Mouse (Mus musculus) left cerebral cortex, postnatal 4 days (tissue): ENCODE measurements around the gene Dmwd. TPM values are rescaled to one million over a fixed set of nuclear protein-coding genes. Genes with fewer than 3 reads are reported as not detected.
"Not testable (repeated sequence)": the region's sequence is repeated elsewhere in the genome, so short reads cannot be mapped to it uniquely, and the experiment has no call there.

ENCODE experiments used
- DNase-seq: peaks from one replicate; pipeline ENCODE4 v3.0.0-alpha.2; 2022
- intact Hi-C: fragments of 180-260 bp; cut with DNase I; formaldehyde crosslinking; loops from one replicate; pipeline ENCODE4 v1.15.1; 2025
- total RNA-seq, 2 experiments: library from RNA; stranded (reverse); gene quantifications; 2 replicates each; pipeline ENCODE4 v1.2.3; 2021

Gene Dmwd
- total RNA-seq, 2 experiments from 2014 or later = 147 to 151 TPM

DNA sequence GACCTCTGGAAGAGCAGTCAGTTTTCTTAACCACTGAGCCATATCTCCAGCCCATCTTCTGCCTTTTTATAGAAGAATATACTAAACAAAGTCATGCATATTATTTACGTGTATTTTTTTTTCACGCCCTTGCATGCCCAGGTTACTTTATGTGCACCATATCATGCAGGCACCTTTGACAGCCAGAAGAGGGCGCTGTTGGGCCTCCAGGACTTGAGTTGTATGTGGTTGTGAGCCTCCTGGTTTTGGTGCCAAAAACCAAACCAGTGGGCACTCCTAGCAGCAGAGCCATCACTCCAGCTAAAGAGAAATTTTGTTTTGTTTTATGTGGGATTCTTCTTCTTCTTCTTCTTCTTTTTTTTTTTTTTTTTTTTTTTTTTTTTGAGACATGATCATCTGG, 6.5 kb upstream of the Dmwd start:
- intact Hi-C loops = no loop called here
- no peak for DNase-seq

DNA sequence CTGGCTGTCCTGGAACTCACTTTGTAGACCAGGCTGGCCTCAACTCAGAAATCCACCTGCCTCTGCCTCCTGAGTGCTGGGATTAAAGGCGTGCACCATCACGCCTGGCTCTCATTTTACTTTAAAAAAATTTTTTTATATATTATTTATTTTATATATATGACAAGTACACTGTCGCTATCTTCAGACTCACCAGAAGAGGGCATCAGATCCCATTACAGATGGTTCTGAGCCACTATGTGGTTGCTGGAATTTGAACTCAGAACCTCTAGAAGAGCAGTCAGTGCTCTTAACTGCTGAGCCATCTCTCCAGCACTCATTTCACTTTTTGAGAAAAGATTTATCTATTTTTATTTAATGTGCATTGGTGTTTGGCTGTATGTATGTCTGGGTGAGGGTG, 5.0 kb upstream of the Dmwd start:
- DNase-seq, intact Hi-C loops: not testable (repeated sequence)

DNA sequence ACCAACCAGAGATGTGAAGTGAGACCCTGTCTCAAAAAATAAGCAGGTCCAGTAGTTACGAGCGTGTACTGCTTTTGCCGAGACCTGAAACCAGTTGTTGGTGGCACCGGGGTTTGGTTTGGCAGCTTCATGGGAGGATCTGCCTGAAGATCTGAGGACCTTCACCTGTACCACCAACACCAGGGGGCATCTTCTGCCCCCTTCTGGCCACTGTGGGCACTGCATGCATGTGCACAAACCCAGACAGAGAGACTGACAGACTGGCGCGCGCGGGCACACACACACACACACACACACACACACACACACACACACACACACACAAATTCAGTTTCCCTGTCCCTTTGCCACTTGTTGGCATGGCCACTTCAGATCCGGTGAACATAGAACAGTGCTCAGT, 2.5 kb upstream of the Dmwd start:
- intact Hi-C loops = no loop called here
- DNase-seq = peak; percentile 47

DNA sequence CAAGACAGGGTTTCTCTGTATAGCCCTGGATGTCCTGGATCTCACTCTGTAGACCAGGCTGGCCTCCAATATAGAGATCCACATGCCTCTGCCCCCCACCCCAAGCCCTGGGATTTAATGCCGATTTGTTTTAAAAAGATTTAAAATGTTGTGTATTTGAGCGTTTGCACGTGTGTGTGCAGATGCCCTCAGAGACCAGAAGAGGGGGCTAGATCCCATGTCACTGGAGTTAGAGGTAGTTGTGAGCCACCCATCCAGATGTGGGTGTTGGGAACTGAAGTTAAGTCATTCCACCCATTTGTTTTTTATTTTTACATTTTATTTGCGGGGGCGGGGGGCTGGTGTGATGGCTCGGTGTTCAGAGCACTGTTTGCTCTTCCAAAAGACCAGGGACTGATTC, 1.5 kb upstream of the Dmwd start:
- intact Hi-C loops = no loop called here
- DNase-seq = no peak

DNA sequence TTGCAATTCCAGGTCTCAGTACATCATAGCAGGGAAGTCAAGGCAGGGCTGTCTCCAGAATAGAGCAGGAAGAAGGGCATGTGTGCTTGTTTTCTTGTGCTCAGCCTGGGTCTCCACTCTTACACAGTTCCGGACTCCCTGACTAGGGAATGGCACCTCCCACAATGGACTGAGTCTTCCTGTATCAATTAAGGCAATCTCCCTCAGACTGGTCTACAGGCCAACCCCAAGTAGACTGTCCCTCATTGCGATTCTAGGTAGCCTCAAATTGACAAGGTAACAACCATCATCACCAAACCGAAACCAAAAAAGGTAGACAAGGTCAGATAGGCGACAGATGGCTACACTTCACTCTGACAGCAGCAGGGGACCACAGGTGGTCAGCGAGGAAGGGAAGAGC, 796 bp upstream of the Dmwd start:
- intact Hi-C loops = no loop called here
- DNase-seq = no peak

DNA sequence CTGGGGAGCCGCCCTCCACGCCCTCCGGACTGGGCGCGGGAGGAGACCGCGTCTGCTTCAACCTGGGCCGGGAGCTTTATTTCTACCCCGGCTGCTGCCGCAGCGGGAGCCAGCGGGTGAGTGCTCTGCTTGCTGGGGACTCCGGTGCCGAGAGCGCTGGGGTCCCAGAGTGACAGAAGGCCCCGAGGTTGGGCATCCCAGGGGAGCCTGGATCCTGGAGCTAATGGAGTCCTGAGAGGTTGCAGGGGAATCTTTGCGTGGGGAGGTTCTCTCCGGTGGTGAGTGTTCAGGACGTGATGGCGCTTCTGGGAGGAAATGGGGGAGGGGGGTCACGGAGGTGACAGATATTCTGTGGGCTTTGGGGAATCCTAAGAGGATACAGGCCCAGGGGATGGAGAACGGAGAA, 562 bp downstream of the Dmwd start:
- intact Hi-C loops = no loop called here
- peak; percentile 43 for DNase-seq

DNA sequence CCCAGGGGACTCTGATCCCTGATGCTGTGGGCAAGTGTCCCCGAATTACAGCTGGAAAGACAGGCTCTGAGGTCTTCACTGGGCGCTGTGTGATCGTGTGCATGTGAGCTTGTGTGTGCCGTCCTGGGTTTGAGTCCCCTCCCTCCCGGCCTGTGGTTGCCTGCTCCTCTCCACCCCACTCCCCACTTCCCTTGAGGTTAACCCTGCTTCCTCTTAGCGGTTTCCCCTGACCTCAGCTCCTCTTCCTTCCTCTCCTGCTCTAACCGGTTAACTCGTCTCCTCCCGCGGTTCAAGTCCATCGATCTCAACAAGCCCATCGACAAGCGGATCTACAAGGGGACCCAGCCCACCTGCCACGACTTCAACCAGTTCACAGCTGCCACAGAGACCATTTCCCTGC, 1.7 kb downstream of the Dmwd start:
- intact Hi-C loops = no loop called here
- DNase-seq = no peak

DNA sequence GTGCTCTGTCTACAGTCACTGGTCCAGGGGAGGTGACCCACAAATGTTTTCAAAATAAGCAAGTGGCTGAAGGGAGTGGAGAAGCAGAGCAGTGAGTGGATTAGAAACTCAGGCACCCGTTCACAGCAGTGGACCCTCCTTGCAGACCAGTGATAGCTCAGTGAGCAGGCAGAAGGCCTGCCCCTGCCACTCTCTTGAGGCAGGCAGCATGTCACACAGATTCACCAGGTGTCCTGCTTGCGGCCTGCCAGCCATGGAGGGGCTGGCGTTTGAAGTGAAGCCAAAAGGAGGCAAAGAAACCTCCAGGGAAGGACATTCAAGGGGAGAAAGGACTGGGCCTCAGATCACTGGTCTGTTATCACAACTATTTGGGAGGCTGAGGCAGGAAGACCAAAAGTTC, 2.7 kb downstream of the Dmwd start:
- intact Hi-C loops = no loop called here
- DNase-seq = no peak

DNA sequence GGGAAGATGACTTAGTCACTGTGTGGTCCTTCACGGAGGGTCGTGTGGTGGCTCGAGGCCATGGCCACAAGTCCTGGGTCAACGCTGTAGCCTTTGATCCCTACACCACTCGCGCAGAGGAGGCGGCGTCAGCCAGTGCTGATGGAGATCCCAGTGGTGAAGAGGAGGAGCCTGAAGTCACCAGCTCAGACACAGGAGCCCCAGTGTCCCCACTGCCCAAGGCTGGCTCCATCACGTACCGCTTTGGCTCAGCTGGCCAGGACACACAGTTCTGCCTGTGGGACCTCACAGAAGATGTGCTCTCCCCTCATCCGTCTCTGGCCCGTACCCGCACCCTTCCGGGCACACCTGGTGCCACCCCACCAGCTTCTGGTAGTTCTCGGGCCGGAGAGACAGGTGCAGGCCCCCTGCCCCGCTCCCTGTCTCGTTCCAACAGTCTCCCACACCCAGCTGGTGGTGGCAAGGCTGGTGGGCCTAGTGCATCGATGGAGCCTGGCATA, 4.5 kb downstream of the Dmwd start:
- intact Hi-C loops = no loop called here
- DNase-seq = no peak

DNA sequence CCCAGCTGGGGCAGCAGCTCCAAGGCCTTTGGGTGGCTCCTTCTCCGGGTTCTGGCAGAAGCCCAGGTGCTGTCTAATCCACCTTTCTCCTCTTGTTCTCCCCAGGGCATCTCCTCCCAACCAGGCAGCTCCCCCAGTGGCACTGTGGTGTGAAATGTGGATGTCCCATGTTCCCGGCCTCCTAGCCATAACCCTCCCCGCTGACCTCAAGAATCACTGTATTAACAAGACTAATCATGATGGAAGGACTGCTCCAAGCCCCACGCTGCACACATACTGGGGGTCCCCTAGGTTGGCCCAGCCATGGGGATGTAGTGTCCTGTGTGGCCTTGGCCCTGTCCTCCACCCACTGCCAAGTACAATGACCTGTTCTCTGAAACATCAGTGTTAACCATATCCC, 6.1 kb downstream of the Dmwd start:
- intact Hi-C loops = no loop called here
- no peak for DNase-seq

DNA sequence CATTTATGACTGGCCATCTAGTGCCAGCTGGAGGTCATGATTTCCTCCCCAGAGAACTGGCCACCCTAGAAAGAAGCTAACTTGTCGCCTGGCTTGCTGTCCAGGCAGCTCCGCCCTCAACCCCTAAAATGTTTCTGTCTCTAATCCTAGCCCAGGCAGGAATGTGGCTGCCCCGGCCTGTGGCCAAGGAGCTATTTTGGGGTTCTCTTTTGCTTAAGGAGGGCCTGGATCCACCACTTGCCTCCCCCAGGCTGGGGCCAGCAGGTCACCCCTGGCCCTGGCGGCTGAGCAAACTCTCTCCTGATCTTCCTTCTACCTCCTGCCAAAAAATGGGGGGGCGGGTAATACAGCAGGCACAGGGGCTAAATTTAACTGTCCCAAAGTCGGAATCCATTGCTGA, 7.1 kb downstream of the Dmwd start:
- DNase-seq = no peak
- intact Hi-C loops = no loop called here

DNA sequence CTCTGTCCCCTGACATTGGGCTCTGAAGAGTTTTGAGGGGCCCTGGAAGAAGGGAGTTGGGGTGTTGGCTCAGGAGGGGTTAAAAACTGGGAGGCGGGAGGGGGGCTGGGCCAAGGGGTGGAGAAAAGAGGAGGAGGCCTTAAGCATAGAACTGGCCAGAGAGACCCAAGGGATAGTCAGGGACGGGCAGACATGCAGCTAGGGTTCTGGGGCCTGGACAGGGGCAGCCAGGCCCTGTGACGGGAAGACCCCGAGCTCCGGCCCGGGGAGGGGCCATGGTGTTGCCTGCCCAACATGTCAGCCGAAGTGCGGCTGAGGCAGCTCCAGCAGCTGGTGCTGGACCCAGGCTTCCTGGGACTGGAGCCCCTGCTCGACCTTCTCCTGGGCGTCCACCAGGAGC, 7.7 kb downstream of the Dmwd start, which contains the start of gene Dmpk:
Gene Dmpk, plus strand, starts transcription at position 149 of the 400 bp plus-strand sequence.
- no peak for DNase-seq
- intact Hi-C loops = no loop called here

DNA sequence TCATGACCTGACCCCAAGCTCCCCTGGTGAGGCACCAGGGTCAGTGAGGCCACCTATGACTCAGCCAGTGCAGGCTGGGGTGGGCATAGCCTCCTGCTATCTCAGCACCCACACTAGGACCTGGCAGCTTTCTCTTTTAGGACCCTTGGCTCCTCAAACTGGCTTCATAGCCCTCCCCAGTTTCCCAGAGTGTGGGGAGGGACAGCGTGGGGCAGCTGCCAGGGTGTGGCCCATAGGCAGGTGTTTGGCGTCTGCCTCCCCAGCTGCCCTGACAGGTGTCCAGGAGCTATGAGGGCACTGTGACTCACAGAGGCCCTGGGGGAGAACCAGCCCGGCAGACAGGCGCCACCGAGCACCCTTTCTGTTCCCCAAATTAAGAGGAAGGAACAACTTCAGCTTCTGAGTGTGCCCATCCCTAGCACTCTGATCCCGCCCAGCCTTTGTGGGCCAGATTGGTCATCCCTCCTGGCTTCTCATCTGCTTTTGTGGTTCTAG, 8.3 kb downstream of the Dmwd start:
- intact Hi-C loops = no loop called here

DNA sequence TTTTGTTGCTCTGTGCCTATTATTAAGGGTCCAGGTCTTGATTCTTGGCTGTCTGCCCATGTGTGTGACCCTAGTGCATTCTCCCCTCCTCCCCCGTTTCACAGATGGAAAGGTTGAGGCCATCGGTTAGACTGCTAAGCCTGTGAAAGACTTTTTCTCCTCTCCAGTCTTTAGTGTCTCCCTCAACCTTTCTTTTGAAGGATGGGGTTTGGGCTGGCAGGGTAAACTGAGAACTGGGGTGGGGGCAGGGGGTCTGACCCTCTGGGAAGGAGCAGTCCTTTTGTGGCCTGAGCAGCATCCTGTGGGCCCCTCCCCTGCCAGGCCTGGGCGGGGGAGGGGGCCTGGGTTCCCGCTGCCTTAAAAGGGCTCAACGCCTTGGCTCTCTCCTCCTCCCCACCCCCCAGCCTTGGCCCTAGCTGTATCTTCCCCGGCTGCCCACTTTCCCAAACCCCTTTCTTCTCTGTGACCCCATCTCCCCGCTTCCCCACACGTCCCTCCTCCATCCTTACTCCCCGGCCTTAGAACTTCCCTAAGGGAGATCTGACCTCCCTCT, 9.0 kb downstream of the Dmwd start:
- intact Hi-C loops = no loop called here
- no peak for DNase-seq

More for the DNA sequence above, 8.3 kb downstream of the Dmwd start:
- no peak for DNase-seq

DNA sequence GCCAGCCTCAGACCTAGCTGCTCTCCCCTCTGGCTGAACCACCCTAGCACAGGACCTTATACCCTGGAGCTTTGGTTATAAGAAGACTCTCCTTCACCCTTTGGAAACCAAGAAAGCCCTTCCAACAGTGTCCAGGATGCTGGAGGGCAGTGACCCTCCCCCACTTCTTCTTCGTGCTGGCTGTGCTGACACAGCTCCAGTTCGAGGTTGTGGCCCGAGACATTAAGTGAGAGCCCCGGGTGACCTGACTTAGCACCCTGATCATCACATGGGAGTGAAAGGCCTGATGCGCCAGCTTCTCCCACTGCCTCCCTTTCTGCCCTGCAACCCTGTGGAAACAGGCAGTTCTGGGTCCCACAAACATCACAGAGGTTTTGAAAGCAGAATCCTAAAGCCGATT, 9.5 kb downstream of the Dmwd start:
- intact Hi-C loops = no loop called here
- DNase-seq = no peak

DNA sequence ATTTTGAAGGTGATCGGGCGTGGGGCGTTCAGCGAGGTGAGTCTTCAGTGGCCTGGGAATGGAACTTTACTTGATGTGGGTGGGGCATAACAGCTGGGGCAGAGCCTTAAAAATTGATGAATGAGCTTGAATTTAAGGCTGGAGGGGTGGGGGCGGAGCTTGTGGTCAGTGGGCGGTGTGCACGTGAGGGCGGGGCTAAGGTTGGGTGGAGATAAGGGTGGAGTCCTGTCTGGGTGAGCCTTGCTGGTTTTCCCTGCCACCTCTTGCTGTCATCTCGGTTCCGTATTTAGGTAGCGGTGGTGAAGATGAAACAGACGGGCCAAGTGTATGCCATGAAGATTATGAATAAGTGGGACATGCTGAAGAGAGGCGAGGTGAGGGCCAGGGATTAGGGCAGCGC, 10.0 kb downstream of the Dmwd start:
- intact Hi-C loops = no loop called here
- no peak for DNase-seq

DNA sequence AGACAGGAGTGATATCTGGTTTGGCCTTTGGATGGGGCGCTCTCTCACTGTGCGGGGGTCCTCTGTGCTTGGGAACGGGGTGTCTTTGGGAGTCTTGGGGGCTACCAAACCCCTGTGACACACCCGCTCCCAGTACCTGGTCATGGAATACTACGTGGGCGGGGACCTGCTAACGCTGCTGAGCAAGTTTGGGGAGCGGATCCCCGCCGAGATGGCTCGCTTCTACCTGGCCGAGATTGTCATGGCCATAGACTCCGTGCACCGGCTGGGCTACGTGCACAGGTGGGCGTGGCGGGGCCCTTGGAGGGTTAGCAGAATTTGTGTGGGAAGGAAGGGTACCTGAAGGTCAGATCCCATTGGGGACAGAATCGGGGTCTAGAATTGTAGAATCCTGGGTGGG, 10.7 kb downstream of the Dmwd start:
- no peak for DNase-seq

DNA sequence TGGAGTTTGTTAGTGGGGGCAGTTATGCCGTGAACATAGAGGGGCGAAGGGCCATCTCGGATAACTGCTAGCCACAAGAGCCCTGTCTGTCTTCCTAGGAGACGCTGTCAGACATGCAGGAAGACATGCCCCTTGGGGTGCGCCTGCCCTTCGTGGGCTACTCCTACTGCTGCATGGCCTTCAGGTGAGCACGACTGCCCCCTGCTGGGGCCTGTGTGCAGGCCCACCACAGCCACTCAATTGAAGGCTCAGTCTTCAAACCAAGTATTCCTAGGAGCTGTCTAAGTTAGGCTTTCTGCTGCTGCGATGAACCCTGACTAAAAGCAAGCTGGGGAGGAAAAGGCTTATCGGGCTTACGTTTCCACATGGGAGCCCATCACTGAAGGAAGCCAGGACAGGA, 12.8 kb downstream of the Dmwd start:
- DNase-seq = peak; percentile 71
- intact Hi-C loops = no loop called here

More for the DNA sequence above, 10.7 kb downstream of the Dmwd start:
- intact Hi-C loops = no loop called here

DNA sequence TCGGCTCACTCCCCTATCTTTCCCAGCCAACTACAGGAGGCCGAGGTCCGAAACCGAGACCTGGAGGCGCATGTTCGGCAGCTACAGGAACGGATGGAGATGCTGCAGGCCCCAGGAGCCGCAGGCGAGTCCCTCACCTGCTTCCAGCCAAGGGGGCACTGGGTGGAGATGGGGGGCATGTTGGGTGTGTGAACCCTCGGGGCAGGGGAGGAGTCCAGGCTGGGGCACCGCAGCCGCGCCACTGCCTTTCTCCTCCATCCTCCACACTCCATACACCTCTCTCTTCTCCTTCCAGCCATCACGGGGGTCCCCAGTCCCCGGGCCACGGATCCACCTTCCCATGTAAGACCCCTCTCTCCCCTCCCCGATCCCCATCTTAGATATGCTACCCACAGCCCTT, 15.9 kb downstream of the Dmwd start:
- intact Hi-C loops = no loop called here
- DNase-seq = no peak

DNA sequence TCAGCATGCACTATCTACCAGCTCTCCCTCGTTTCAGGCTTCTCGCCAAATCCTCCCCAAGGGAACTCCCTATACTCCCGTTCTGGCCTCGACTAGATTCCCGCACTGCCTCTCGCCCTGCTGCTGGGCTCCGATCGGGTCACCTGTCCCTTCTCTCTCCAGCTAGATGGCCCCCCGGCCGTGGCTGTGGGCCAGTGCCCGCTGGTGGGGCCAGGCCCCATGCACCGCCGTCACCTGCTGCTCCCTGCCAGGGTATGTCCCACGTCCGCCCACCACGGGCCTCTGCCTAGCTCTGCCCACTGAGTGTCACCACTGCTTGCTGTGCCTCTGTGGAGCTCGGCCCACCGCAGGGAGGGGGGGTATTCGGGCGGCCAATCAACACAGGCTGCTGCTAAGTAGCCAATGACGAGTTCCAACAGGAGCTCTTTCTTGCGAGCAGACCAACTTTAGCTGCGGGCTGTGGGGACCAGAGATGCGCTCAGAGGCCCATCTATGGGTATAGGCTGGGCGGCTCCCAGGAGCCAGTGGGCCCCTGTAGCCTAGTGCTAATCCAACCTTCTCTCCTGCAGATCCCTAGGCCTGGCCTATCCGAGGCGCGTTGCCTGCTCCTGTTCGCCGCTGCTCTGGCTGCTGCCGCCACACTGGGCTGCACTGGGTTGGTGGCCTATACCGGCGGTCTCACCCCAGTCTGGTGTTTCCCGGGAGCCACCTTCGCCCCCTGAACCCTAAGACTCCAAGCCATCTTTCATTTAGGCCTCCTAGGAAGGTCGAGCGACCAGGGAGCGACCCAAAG, 16.6 kb downstream of the Dmwd start:
- intact Hi-C loops = no loop called here
- DNase-seq = peak; percentile 70

DNA sequence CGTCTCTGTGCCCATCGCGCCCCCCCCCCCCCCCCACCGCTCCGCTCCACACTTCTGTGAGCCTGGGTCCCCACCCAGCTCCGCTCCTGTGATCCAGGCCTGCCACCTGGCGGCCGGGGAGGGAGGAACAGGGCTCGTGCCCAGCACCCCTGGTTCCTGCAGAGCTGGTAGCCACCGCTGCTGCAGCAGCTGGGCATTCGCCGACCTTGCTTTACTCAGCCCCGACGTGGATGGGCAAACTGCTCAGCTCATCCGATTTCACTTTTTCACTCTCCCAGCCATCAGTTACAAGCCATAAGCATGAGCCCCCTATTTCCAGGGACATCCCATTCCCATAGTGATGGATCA, 17.1 kb downstream of the Dmwd start:
- DNase-seq = peak; percentile 84
- intact Hi-C loops = no loop called here
